Mouse (Mus musculus) liver, adult (tissue): ENCODE results near the gene Serpinf2.
A peak's percentile ranks its signal among the peaks of the same experiment; 100 is the strongest.

Experiments
- GATA4 ChIP-seq: IDR thresholded peaks from 2 replicates; pipeline ENCODE4 v1.6.1; 2014; ENCODE audit warnings: mild to moderate bottlenecking, low read length; ENCODE audit not compliant: insufficient replicate concordance

Serpinf2 gene

DNA sequence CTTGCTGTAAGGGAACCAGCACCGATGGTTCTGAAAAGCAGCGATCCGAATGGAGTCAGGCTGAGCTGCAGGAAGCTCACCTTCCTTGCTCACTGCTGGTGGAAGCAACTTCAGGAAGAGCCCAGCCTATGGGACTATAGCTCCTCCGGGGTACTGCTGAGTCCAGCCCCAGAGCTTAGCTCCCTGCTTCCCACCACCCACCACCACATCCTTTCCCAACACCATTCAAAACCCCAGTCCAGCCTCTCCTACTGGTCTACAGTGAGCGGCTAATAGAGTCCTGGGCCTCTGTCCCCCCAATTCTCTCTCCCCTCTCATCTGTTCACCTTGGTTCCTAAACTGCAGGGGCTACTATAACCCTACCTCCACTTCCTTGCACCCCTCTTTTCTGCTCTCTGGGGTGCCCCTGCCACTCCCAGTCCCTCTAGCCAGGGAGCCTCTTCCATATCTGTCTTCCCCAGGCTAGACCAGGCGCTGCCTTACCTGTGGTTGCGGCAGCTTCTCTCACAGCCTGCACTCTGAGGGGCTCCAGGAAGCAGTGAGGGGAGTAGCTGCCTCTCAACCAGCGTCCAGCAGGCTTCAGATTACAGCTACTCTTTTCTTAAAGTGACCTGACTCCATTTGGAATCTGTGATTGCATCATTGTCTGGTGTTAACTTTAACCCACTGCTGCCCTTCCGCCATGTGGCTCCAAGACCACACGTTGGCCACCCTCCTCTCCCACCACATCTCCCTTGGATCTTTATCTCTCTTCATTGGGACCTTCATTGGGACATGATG, 17.2 kb downstream of the Serpinf2 start, which contains the start of gene Serpinf1:
Gene Serpinf1, minus strand, starts transcription at position 689 of the 780 bp plus-strand sequence.
- no peak for TF ChIP-seq GATA4

DNA sequence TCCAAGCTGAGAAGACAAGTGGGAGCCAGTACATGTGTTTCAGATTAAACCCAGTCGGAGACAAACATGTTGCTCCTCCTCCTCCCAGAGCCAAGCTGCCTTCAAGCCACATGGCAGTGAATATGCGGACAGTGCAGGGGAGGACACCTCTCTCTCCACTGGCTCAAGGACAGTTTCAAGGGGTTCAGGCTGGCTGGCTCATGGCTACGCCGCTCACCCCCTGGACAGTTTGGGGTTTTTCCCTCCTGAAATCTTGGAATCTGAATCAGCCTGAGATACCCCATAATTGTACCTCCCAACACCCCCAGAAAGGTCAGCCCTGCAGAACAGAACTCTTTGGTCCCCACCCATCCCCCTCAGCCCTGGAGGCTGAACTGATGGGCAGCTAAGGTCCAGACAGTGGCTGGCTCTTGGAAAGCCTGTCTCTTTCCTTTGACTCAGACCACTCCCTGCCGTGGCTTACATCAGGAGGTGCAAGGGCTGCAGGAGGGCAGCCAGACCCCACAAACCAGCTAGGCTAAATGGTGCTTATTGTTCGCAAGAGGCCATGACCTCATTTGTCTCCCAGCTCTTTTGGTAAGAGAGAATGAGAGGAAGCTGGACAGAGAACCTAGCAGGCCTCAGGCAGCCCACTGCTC, 17.9 kb downstream of the Serpinf2 start:
- TF ChIP-seq GATA4, result no peak

- TF ChIP-seq GATA4, result no peak
Observed at GRCm38 (mm10) chr11:75420810-75421374, 18.5 kb downstream of the Serpinf2 start.

- no peak for TF ChIP-seq GATA4
Observed at GRCm38 (mm10) chr11:75420037-75420436, 19.4 kb downstream of the Serpinf2 start.

- TF ChIP-seq GATA4, result no peak
Observed at GRCm38 (mm10) chr11:75415994-75416393, 23.4 kb downstream of the Serpinf2 start.

DNA sequence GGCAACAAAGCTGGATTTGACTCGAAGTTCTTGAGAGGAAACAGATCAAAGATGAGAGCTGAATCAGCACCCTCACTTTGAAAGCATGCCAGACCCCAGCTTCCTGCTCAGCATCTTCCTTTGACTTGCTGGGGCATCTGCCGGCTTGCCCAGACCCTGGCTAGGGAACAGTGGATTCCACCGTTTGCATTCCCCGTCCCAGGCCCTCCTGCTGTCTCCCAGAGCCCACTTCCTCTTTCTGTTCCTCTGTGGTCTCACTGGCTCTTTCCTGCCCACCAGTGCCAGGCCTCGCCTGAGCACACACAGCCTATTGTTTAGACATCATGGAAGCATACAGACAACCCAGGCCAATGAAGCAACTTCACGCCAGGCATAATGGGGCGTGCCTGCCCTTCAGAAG, 24.3 kb downstream of the Serpinf2 start:
- TF ChIP-seq GATA4, result no peak

- TF ChIP-seq GATA4, result no peak
Observed at GRCm38 (mm10) chr11:75410591-75410990, 28.8 kb downstream of the Serpinf2 start.

- no peak for TF ChIP-seq GATA4
Observed at GRCm38 (mm10) chr11:75409679-75410575, 29.5 kb downstream of the Serpinf2 start.

- TF ChIP-seq GATA4, result no peak
Observed at GRCm38 (mm10) chr11:75406865-75407264, 32.5 kb downstream of the Serpinf2 start.

DNA sequence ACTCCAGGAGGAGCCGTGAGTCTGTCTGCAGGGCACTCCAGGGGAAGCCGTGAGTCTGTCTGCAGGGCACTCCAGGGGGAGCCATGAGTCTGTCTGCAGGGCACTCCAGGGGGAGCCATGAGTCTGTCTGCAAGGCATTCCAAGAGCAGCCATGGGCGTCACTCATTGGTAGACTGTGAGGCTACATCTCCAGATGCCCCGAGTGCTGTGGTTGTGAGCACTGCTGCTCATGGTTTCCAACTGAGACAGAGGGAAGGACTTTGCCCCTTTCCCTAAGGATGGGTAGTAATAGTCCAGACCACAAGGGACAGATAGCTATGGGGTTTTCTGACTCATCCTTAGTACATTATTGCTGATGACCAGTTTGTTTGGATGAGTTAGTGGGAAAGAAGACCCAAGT, 33.3 kb downstream of the Serpinf2 start:
- TF ChIP-seq GATA4, result no peak

- no peak for TF ChIP-seq GATA4
Observed at GRCm38 (mm10) chr11:75404801-75405200, 34.6 kb downstream of the Serpinf2 start.

- TF ChIP-seq GATA4, result peak; percentile 33; the same call in 1 of the 2 replicates
Observed at GRCm38 (mm10) chr11:75403301-75404052, 35.9 kb downstream of the Serpinf2 start.

GRCm38 (mm10) chr11:75402271-75402690, 37.1 kb downstream of the Serpinf2 start:
- no peak for TF ChIP-seq GATA4

DNA sequence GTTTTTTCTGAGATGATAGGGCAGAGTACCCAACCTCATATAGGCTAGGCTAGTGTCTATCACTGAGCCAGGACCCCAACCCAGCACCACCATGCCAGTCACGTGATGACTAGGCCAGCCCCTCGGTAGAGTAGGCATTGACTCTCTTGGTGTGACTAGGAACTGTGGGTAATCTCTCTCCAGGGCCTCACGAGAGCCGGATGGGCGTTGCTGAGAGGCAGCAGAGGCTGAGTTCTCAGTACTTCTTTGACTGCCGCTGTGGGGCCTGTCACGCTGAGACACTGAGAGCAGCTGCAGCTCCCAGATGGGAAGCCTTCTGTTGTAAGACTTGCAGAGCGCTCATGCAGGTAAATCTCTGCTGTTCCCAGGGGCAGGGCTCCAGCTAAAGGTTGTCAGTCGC, 39.3 kb downstream of the Serpinf2 start:
- TF ChIP-seq GATA4, result no peak
